Mouse (Mus musculus) thymus, postnatal 4 days (tissue): ENCODE measurements around the gene Rcbtb1.
A peak's percentile ranks its signal among the peaks of the same experiment; 100 is the strongest.
"Not testable (repeated sequence)": the region's sequence is repeated elsewhere in the genome, so short reads cannot be mapped to it uniquely, and the experiment has no call there.

Source experiments
- DNase-seq: peaks from one replicate; pipeline ENCODE4 v3.0.0; 2021

Gene Rcbtb1

GRCm38 (mm10) chr14:59200711-59201603 is at the start of gene Rcbtb1:
Rcbtb1 (plus strand) TSS chr14:59201209.
- peak; percentile 97 for DNase-seq

- no peak for DNase-seq
These were observed 45.4 kb upstream of the Rcbtb1 start for GRCm38 (mm10) chr14:59155589-59155988.

- DNase-seq, result no peak
These were observed 43.9 kb upstream of the Rcbtb1 start for GRCm38 (mm10) chr14:59157016-59157698.

- DNase-seq, result no peak
These were observed 22.4 kb upstream of the Rcbtb1 start, which contains the start of gene Gm5142 for GRCm38 (mm10) chr14:59178649-59179048. Gm5142 (minus strand) TSS chr14:59178749.

- no peak for DNase-seq
These were observed 18.3 kb upstream of the Rcbtb1 start for GRCm38 (mm10) chr14:59182732-59183131.

GRCm38 (mm10) chr14:59185514-59185913 is 15.5 kb upstream of the Rcbtb1 start:
- no peak for DNase-seq

- no peak for DNase-seq
These were observed 14.9 kb upstream of the Rcbtb1 start for GRCm38 (mm10) chr14:59186121-59186520.

GRCm38 (mm10) chr14:59201604-59202215 is 701 bp downstream of the Rcbtb1 start:
- DNase-seq, result no peak

GRCm38 (mm10) chr14:59205461-59205860 is 4.5 kb downstream of the Rcbtb1 start:
- no peak for DNase-seq

GRCm38 (mm10) chr14:59205976-59206583 is 5.1 kb downstream of the Rcbtb1 start:
- DNase-seq, result no peak

- DNase-seq, result no peak
These were observed 8.0 kb downstream of the Rcbtb1 start for GRCm38 (mm10) chr14:59209003-59209402.

- no peak for DNase-seq
These were observed 8.8 kb downstream of the Rcbtb1 start for GRCm38 (mm10) chr14:59209816-59210215.

GRCm38 (mm10) chr14:59219241-59219640 is 18.2 kb downstream of the Rcbtb1 start:
- no peak for DNase-seq

GRCm38 (mm10) chr14:59226240-59226639 is 25.2 kb downstream of the Rcbtb1 start:
- DNase-seq, result no peak

- no peak for DNase-seq
These were observed 28.8 kb downstream of the Rcbtb1 start for GRCm38 (mm10) chr14:59229822-59230221.

GRCm38 (mm10) chr14:59230331-59230966 is 29.4 kb downstream of the Rcbtb1 start:
- DNase-seq, result no peak

GRCm38 (mm10) chr14:59232003-59232402 is 31.0 kb downstream of the Rcbtb1 start:
- peak; percentile 16 for DNase-seq

- no peak for DNase-seq
These were observed 32.6 kb downstream of the Rcbtb1 start for GRCm38 (mm10) chr14:59233635-59234034.

GRCm38 (mm10) chr14:59250350-59250749 is 49.3 kb downstream of the Rcbtb1 start:
- DNase-seq, result not testable (repeated sequence)

- not testable (repeated sequence) for DNase-seq
These were observed 54.9 kb downstream of the Rcbtb1 start for GRCm38 (mm10) chr14:59255861-59256260.

- peak; percentile 11 for DNase-seq
These were observed 59.0 kb downstream of the Rcbtb1 start, which contains the start of gene Gm6904 for GRCm38 (mm10) chr14:59260056-59260455. Gm6904 (minus strand) TSS chr14:59260216.

- DNase-seq, result not testable (repeated sequence)
These were observed 74.0 kb downstream of the Rcbtb1 start for GRCm38 (mm10) chr14:59274961-59275360.
